Mouse (Mus musculus): ENCODE results near the gene Nt5c2.

DNA sequence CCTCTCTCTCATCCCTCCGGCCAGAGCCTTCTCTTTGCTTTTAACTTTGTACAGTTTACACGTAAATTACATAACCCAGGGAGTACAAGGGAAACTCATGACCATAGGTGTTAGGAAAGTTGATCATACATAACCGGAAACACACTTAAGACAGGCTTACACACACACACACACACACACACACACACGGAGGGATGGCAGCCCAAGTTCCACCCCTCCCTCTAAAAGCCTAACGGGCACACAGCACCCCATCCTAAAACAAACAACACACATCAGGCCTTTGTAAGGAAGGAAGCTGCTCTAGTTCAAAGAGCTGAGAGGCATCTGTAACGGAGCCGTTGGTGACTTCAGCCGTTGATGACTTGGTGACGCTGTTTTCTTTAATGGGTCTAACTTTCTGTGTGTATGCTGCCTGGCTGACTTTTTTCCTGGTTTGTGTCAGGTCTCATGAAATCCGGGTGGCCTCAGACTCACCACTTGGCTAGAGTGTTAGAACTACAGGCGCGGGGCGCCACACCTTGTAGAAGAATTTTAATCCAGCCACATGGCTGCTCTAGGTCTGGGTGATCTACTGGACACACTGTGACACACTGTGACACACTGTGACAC, 44.7 kb downstream of the Nt5c2 start:
- TF ChIP-seq CTCF (IDR thresholded peaks at IDR 0.05; ENCODE audit: borderline replicate concordance, insufficient read depth, low read length) (no peak), POLR2A (IDR thresholded peaks at IDR 0.05; ENCODE audit: low read depth, low read length) (no peak)
